Comparison of ENCODE assay signal across 13 mouse cellular contexts in genomic region chr6:25277703-25278447, GRCm38 (mm10).
A peak's percentile ranks its signal among the peaks of the same experiment; 100 is the strongest.
DNase-seq lines count a peak whose midpoint lies in the region; ATAC-seq and TF ChIP-seq lines count a peak whose summit lies in the region.
"Had no signal": no experiment of that assay in that cellular context is flagged by ENCODE, and none has a peak within 500 bp of the region (broad histone marks: within the 10 kb centered on the region; RNA-seq: fewer than 3 reads in every experiment).

No protein-coding gene starts in this region.

- no peak for DNase-seq in left cerebral cortex, adult 2 months (ENCODE audit: extremely low spot score in 1 of 2, low spot score in 2 of 2)
- no peak for DNase-seq in left cerebral cortex, postnatal 4 days
- peak; percentile 71 for DNase-seq in forebrain, embryonic 14.5 days (ENCODE audit: low spot score)
- peak; percentile 48 for DNase-seq in retina, embryonic 14.5 days (ENCODE audit: low spot score)
- DNase-seq in cerebellum, postnatal 4 days (ENCODE audit: low spot score in 2 of 2), result no peak
- no peak for DNase-seq in adipocyte (ENCODE audit: low spot score)
- DNase-seq: cerebellum, adult 9-11 months; thymus, adult 2 months had no signal

- no peak overlapping the region for H3K9ac ChIP-seq in forebrain, embryonic 14.5 days (ENCODE audit: low read length)
- no peak overlapping the region for H3K9ac ChIP-seq in hindbrain, embryonic 15.5 days
- H3K9ac ChIP-seq: embryonic facial prominence, embryonic 13.5 days; heart, embryonic 13.5 days; liver, embryonic 12.5 days had no signal

- H3K27me3 ChIP-seq in forebrain, embryonic 14.5 days (replicated peaks; ENCODE audit: control insufficient read depth, insufficient read depth, low read length), result no peaks in the 10 kb centered on the region
- H3K27me3 ChIP-seq in hindbrain, embryonic 15.5 days, result no peaks in the 10 kb centered on the region; the same call in 1 of the 2 replicates
- H3K27me3 ChIP-seq: CH12.LX; embryonic facial prominence, embryonic 13.5 days; heart, embryonic 13.5 days; liver, embryonic 12.5 days had no signal

- no peaks in the 10 kb centered on the region for H3K36me3 ChIP-seq in forebrain, embryonic 14.5 days (ENCODE audit: control insufficient read depth, insufficient read depth, low read length)
- H3K36me3 ChIP-seq in hindbrain, embryonic 15.5 days, result no peaks in the 10 kb centered on the region
- H3K36me3 ChIP-seq: embryonic facial prominence, embryonic 13.5 days; heart, embryonic 13.5 days; liver, embryonic 12.5 days had no signal

- H3K4me1 ChIP-seq in forebrain, embryonic 14.5 days (ENCODE audit: control insufficient read depth, insufficient read depth, low read length), result peaks cover 6% of the 10 kb centered on the region; the same call in 1 of the 2 replicates
- H3K4me1 ChIP-seq in hindbrain, embryonic 15.5 days (replicated peaks), result no peaks in the 10 kb centered on the region; the same call in 1 of the 2 replicates
- H3K4me1 ChIP-seq: embryonic facial prominence, embryonic 13.5 days; heart, embryonic 13.5 days; liver, embryonic 12.5 days had no signal

- TF ChIP-seq CTCF in left cerebral cortex, adult 2 months (IDR thresholded peaks at IDR 0.05), result no peak

- H3K4me2 ChIP-seq in forebrain, embryonic 14.5 days (ENCODE audit: low read length), result peak overlapping the region; percentile 7; the same call in 1 of the 2 replicates
- no peak overlapping the region for H3K4me2 ChIP-seq in hindbrain, embryonic 15.5 days
- H3K4me2 ChIP-seq: embryonic facial prominence, embryonic 13.5 days; heart, embryonic 13.5 days; liver, embryonic 12.5 days had no signal

- WGBS in forebrain, embryonic 14.5 days, result 22% methylated on average over 8 of the region's 8 CpGs
- 41% methylated on average over 8 of the region's 8 CpGs for WGBS in hindbrain, embryonic 15.5 days

- H3K4me3 ChIP-seq in left cerebral cortex, adult 2 months, result 0 out of 2 replicates have a peak overlapping the region, but pooled peaks have one; percentile 13
- no peak overlapping the region for H3K4me3 ChIP-seq in forebrain, embryonic 14.5 days (ENCODE audit: low read depth, low read length)
- no peak overlapping the region for H3K4me3 ChIP-seq in hindbrain, embryonic 15.5 days
- H3K4me3 ChIP-seq: embryonic facial prominence, embryonic 13.5 days; heart, embryonic 13.5 days; liver, embryonic 12.5 days had no signal

- H3K27ac ChIP-seq in left cerebral cortex, adult 2 months, result no peak overlapping the region
- H3K27ac ChIP-seq in forebrain, embryonic 14.5 days (ENCODE audit: low read depth, low read length), result peak overlapping the region; percentile 9; the same call in 1 of the 2 replicates
- no peak overlapping the region for H3K27ac ChIP-seq in hindbrain, embryonic 15.5 days (replicated peaks)
- H3K27ac ChIP-seq: embryonic facial prominence, embryonic 13.5 days; heart, embryonic 13.5 days; liver, embryonic 12.5 days had no signal

- ATAC-seq in forebrain, embryonic 14.5 days, result peak; percentile 92
- ATAC-seq in hindbrain, embryonic 15.5 days (ENCODE audit: low FRiP score, low read depth), result 0 out of 2 replicates have a peak, but pooled peaks have one; percentile 63
- ATAC-seq: liver, embryonic 12.5 days had no signal

- intact Hi-C loops in left cerebral cortex, adult 2 months (cut with DNase I), result no loop called here
- intact Hi-C loops in left cerebral cortex, postnatal 4 days (cut with DNase I), result no loop called here

- H3K9me3 ChIP-seq in forebrain, embryonic 14.5 days (replicated peaks; ENCODE audit: control insufficient read depth, low read length), result no peaks in the 10 kb centered on the region
- no peaks in the 10 kb centered on the region for H3K9me3 ChIP-seq in hindbrain, embryonic 15.5 days
- H3K9me3 ChIP-seq: embryonic facial prominence, embryonic 13.5 days; heart, embryonic 13.5 days; liver, embryonic 12.5 days had no signal

Comparison
In these comparisons a context has a peak if more than half of its experiments do, and no peak if none do; other contexts are left out.
1. DNase-seq: peak in forebrain, embryonic 14.5 days (single experiment) and retina, embryonic 14.5 days (single experiment); none in left cerebral cortex, adult 2 months (0 of 2), left cerebral cortex, postnatal 4 days (single experiment), cerebellum, postnatal 4 days (0 of 2) and adipocyte (single experiment).